Mouse (Mus musculus) monocyte, adult 5-6 weeks (primary cell): ENCODE data around the gene Phox2a. TPM values are rescaled to one million over a fixed set of nuclear protein-coding genes. Genes with fewer than 3 reads are reported as not detected.

Source experiments
- ATAC-seq: fragments of 153-309, 156-312 bp; replicated peaks from 2 replicates; pipeline ENCODE4 v1.8.0; 2017; ENCODE audit warnings: mild to moderate bottlenecking; ENCODE audit not compliant: low TSS enrichment, insufficient number of reproducible peaks, severe bottlenecking, poor library complexity, low FRiP score
- total RNA-seq: library from RNA; stranded (forward); fragments of 200-1000, 200-491, 200-594 nt; gene quantifications from 3 replicates; pipeline ENCODE4 v1.2.3, GENCODE M21; 2017

Gene Phox2a
- not detected in 3 replicates for total RNA-seq

DNA sequence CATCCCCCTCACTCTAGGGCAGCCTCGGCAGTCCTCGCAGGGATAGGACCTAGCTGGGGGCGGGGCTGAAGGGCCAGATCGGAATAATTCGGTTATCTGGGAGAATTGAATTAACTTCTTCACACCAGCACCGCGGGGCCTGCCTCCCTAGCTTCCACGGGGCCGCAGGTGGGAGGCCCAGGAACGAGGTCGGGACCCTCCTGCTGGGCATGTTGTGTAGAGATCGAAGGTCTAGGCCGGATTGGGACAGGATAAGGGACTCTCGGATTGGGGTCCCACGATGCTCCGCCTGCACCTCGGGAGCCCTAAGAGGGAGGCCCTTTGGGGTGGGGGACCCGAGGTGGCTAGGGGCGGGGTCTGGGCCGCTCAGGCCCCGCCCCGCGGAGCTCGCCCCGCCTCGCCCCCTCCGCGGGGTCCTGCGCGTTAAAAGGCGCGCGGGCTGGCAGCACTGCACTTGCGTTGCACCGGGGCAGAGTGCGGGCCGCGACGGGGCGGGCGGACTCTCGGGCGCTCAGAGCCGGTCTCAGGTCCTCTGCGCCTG is at the start of gene Phox2a:
TSS of gene Phox2a (plus strand) at position 453 of the 541 bp plus-strand sequence.
- ATAC-seq, result no peak

DNA sequence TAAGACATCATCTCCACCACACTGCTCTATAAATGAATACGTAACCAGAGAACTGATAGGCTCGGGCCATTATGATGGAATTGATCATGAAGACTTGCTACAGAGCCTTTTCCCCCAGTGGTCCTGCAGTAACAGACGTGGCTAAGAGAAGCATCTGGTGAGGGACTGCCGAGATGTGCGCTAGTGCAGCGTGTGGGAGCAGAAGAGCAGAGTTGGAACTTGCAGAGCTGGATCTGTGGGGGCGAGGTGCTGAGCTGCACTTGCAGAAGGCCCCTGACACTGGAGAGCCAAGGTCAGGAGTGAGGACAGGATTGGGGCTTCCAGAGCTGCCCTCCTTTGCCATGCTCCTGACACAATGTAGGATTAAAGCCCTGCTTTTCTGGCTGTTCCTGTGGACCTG is 48.1 kb upstream of the Phox2a start:
- ATAC-seq, result no peak

DNA sequence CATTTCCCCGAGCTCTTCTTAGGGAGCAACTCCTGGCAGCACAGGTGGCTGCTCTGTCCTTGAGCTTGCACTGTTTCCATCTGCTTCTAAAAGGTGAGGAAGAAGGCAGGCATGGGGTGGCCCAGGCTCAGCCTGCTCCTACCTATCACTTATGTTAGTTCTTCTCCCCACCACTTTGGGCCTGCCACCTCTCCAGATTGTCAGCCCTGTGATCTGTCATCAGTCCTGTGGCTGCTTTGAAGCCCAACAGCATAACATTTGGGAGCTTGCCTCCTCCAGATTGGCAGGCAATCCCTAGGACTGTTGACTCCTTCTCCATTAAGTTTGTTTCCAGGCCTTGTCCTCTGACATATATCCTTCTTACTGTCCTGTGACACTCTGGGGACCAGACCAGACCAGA is 46.5 kb upstream of the Phox2a start:
- no peak for ATAC-seq

DNA sequence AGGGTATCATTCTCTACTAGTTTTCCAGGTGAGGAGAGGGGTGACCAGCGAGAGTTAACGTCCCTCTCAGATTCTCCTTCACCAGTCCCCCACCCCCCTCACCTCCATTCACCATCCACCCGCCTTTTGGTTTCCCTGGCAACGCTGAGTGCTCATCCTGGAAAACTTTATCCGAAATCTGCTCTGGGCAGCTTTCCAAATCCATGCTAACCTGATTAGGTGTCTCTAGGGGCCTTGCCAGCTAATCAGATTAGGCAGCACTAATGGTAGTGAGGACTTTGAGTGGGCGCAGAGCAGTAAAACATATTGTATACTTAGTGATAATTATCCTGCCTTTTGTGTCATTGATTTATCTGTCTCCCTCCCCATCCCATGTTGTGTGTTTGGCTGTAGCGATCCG is 45.4 kb upstream of the Phox2a start:
- no peak for ATAC-seq

DNA sequence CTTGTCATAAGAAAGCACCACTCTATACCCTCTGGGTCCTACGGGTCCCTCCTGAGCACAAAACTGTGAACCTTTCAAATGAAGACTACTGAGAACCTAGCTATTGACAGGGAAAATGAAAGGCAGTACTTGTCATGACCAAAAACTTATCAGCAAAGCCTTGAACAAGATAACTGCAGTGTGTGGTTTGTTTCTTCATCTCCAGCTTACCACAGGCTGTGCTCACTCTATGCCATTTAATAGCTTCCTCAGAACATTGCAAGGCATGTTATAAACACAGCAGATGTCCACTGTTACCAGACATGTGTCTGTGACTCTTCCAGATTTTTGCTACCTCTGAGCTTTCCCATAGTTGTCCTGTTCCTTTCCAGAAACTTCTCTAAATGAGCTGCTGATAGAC is 41.1 kb upstream of the Phox2a start:
- ATAC-seq, result no peak

DNA sequence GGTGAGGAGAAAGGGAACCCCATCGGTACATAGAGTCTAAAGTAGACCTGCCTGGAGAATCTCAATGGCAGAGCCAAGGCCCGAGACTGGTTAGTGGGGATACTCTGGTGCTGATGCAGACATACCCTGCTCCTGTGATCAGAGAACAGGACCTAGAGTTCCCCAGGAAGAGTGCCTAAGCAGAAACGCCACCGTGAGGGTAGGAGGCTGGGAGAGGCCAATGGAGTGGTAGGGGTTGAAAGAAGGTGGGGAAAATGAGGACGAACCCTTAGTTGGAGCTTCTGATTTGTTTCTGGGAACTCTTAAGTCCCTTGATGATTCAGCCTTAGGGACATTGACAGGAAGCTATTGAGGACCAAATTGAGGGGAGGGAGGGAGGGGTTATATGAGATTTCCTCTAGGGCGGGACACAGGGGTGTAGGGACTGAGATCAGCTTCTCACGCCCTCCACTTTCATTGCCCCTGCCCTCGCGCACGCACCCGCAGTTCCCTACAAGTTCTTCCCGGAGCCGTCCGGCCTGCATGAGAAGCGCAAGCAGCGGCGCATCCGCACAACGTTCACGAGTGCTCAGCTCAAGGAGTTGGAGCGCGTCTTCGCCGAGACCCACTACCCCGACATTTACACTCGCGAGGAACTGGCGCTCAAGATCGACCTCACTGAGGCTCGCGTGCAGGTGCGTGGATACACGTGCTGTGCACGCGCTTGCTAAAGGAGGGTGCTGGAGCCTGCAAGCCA is 2.4 kb downstream of the Phox2a start:
- ATAC-seq, result no peak

DNA sequence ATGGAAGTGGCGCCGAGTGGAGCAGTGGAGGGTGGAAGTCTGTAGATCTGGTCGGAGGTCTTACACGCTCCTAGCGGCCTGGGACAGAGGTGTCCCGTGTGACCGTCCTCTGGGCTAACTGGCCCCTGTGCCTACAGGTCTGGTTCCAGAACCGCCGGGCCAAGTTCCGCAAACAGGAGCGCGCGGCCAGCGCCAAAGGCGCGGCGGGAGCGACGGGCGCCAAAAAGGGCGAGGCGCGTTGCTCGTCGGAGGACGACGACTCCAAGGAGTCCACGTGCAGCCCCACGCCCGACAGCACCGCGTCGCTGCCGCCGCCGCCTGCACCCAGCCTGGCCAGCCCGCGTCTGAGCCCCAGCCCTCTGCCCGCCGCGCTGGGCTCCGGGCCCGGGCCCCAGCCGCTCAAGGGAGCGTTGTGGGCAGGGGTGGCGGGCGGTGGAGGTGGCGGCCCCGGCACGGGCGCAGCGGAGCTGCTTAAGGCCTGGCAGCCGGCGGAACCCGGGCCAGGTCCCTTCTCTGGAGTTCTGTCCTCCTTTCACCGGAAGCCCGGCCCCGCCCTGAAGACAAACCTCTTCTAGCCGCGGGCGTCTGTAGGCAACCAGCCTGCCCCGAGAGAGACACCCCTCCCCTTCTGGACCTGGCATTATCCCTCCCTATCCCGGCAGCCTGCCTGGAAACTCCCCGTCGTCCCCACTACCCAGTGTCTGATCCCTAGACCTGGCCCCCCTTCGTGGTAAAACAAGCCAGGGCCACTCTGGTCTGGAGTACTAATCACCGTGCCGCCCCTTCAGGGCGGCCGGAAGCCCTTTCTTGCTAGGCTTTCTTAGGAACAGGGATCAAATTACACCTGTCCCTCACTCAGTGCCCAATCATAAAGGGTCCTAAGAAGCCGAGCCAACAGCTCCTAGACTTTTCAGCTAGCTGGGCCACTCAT is 3.7 kb downstream of the Phox2a start:
- no peak for ATAC-seq

DNA sequence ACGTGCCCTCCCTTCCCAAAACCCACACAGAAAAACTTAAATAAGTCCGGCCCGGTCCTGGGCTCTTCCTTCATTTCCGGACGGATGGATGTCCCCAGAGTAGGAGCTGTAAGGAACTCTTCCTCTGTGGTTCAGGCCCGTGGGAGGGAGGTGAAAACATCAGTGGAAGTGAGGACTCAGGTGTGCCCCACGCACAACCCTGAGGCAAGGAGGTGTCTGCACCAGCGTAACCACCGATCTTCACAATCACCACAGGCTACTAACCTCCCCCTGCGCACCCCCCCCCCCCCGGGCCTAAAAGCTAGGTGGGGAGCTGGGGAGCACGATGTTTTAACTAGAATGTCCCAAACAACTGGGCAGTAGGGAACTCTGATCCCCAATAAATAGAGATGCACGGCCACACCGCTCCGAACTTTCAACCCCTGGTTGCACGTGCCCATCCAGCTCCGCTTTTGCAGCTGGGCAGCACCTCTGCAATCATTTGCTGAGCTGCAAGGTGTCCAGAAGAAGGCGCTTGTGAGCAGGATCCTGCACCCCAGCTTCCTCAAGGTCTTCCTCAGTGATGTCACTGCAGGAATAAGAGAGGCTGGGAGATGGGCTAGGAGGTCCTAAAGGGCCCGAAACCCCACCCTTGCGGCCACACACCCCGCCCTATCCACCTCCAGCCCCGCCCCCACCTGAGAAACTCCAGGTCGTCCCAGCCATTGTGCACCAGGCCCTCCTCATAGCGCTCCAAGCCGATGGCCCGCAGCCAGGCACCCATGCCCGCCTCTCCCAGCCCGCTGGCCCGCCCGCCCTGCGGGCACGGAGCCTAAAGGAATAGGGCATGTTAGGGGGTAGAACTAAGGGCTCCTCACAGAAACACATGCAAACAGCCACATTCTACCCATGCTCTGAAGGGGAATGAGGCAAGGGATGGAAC is 5.0 kb downstream of the Phox2a start:
- no peak for ATAC-seq

DNA sequence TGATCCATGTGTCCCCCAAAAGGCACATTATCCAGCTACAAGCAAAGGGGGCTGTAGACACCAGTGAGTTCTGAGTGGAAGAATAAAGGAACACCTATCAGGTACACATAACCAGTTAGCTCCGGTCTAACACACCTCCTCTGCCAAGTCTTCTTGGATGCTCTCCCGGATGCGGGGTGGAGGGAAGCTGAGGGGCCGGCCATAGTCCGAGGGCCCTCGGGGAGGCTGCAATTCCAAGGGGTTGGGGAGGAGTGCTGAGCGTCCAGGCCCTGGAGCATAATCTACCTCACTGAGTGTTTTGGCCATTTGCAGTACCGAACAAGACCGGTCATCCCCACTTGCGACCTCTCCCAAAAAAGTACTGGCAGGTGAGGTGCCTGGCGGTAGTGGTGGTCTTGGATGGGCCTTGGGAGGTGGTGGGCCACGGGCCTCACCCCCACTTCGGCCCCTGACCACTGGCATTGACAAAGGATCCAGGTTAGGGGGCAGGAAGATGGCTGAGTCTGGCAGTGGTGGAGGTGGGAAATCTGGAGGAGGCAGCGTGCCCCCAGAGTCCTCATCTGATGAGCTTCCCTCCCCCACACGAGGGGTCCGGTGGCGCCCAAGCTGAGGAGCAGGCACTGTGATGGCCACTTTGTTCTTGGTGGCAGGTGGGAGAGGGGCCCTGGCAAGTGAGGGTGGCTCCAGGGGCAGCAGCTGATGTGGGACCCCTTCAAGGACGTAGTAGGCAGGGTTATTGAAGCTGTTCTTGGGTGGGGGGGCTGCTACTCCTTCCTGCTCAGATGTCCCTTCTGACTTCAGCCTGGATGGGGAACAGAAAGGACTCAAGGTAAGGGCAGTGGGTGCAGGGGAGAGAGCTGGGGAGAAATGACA is 5.9 kb downstream of the Phox2a start:
- no peak for ATAC-seq

DNA sequence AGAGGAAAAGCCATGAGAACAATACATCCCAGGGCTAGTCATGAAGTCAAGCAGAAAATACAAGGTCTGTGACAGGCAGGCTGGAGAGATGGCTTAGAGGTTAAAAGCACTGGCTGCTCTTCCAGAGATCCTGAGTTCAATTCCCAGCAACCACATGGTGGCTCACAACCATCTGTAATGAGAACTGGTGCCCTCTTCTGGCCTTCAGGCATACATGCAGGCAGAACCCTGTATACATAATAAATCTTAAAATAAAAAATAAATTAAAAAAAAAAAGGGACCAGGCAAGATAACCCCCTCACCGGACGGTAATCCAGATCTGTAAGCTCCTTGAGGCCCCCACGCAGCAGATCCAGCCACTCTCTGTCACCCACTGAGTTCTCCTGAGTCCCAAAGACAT is 12.3 kb downstream of the Phox2a start:
- no peak for ATAC-seq

DNA sequence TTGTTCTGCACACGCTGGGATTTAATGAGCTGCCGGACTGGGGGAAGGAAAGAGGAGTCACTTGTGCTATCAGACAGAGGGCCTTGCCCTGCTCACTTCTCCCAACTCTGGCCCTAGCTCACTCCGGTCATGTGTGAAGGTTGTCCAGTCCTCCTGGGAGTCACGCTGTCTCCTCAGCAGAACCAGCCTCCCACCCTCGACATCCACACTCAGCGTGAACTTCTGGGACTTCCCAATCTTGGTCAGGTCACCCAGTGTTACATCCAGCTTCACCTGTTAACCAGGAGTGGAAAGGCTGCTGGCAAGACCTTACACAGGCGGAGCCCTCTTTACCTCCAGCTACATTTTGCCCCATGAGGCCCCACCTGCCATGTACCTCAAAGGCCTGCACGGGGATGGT is 13.3 kb downstream of the Phox2a start:
- no peak for ATAC-seq

DNA sequence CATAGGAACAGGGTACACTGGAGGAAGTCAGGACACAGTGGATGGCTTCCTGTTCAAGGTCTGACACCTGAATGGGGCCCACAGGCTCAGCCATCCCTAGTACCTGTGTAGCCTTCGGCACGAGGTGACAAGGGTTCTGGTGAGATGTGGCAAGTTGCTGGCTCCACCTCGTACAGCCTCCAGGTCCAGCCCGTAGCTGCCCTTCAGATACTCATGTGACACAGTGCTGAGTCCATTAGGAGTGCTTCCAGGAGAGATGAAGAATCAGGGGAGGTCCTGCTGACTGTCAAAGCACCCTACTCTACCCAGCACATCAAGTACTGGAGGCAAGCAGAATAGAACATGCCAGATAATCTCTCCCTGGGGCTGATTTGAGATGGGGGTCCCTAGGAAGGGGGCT is 14.3 kb downstream of the Phox2a start:
- no peak for ATAC-seq

DNA sequence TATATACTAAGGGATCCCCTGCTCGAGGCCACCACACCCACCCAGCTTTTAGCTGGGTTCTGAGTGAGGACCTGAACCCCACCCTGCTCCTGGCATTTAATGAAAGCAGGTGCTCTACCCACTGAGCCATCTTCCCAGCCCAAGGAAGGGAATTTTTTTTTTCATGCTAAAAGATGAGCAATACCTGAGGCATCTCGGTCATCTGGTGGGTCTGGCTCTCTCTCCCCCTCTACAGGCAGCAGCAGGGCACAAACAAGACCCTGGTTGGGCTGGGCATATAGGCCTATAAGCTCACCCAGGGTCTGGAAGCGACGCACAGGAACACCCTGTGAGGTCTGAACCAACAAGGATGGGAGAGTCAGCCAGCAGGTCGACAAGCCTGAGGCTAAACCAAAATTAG is 15.2 kb downstream of the Phox2a start:
- no peak for ATAC-seq

DNA sequence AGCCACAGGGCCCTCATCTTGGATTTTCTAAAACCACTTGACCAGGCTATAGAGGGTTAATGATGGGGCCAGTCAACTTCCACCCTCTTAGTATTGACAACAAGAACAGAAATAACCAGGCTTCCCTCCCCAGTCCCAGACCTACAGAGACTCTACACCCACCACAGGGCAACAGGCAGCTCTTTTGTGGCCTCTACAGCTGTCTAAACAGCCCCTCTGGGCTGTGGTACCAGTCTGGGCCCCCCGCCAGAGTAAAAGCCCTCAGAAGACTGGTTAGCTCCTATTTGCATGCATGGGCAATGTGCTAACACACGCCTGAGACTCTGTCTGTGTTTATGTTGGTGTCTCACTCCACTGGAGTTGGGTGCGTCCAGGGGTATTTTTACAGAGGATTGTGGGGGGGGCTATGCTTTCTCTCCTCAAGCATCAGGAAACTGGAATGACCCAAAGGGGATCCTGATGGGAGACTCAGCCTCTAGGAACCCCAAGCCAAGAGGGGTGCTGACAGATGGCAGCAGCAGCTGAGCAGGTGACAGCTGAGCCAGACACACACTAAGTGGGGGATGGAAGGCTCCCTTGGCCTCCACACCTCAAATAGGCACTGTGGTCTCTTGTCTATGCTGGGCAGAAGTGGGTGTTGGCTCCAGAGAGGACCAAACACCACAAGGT is 15.9 kb downstream of the Phox2a start:
- no peak for ATAC-seq

DNA sequence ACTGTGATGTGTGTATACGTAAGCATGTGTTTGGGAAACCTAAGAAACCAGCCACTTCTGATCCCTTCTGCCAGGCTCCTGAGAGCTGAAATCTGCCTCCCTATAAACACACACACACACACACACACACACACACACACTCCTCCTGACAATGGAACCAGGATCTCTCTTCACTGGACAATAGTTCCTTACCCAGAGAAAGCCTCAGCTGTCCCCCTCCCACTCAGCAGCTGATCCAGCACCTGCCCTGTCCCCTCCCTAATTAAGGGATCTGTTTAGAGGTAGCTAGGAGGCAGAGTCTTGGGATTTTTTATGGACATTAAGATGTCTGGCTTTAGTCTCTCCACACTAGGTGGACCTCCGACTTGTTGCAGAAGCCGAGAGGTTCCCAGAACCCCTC is 16.8 kb downstream of the Phox2a start:
- no peak for ATAC-seq

DNA sequence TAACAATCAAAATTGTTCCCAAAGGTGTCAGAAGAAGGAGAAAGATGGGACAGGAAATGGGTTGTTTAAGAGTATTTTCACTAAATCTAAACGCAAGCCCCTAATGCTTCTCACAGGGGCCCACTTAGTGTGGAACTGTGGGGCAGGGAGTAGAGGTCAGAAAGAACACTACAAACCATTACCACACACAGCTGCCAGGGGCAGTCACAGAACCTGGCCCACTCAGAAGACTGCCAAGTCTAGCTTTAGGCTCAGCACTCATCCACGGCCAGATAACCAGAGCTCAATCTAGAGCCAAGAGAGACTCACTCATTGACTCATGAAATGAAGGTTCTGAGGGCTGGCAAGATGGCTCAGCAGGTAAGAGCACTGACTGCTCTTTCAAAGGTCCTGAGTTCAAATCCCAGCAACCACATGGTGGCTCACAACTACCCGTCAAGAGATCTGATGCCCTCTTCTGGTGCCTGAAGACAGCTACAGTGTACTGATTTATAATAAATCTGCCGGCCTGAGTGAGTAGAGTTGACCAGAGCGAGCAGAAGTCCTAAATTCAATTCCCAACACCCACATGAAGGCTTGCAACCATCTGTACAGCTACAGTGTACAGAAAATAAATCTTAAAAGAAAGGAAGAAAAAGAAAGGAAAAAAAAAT is 17.5 kb downstream of the Phox2a start:
- ATAC-seq, result no peak
